Mouse (Mus musculus) limb, embryonic 12.5 days (tissue): ENCODE results near the gene Olfr463. TPM values are rescaled to one million over a fixed set of nuclear protein-coding genes. Genes with fewer than 3 reads are reported as not detected.
"Not testable (repeated sequence)": the region's sequence is repeated elsewhere in the genome, so short reads cannot be mapped to it uniquely, and the experiment has no call there.

Source experiments
- ATAC-seq: fragments of 200-750 bp; cut with Nextera tagmentation; 2 replicates; pipeline ENCODE4 v1.8.0; 2017; ENCODE audit warnings: low read depth, moderate TSS enrichment; ENCODE audit not compliant: insufficient number of reproducible peaks, insufficient read depth, low FRiP score, low TSS enrichment
- H3K27ac ChIP-seq: fragments of 300-500 bp; sonication (generic); 2 replicates; pipeline ENCODE4 v1.5.1; 2016; ENCODE audit warnings: mild to moderate bottlenecking, moderate library complexity
- H3K27me3 ChIP-seq: fragments of 300-500 bp; sonication (generic); 2 replicates; pipeline ENCODE4 v1.6.1; 2016; ENCODE audit warnings: mild to moderate bottlenecking, moderate library complexity
- H3K36me3 ChIP-seq: fragments of 300-500 bp; sonication (generic); 2 replicates; pipeline ENCODE4 v1.6.1; 2016; ENCODE audit warnings: mild to moderate bottlenecking, moderate library complexity
- H3K4me1 ChIP-seq: fragments of 300-500 bp; sonication (generic); replicated peaks from 2 replicates; pipeline ENCODE4 v1.6.1; 2016
- H3K4me2 ChIP-seq: fragments of 300-500 bp; sonication (generic); 2 replicates; pipeline ENCODE4 v1.6.1; 2016; ENCODE audit warnings: mild to moderate bottlenecking, moderate library complexity
- H3K4me3 ChIP-seq: fragments of 300-500 bp; sonication (generic); replicated peaks from 2 replicates; pipeline ENCODE4 v1.5.1; 2016; ENCODE audit warnings: mild to moderate bottlenecking
- H3K9ac ChIP-seq: fragments of 300-500 bp; sonication (generic); replicated peaks from 2 replicates; pipeline ENCODE4 v1.6.1; 2016; ENCODE audit warnings: mild to moderate bottlenecking, moderate library complexity
- H3K9me3 ChIP-seq: fragments of 300-500 bp; sonication (generic); 2 replicates; pipeline ENCODE4 v1.6.1; 2016; ENCODE audit warnings: mild to moderate bottlenecking, moderate library complexity
- WGBS: fragments of 180-500 bp; shearing (Covaris S2); methylation state at CpG from one replicate; pipeline ENCODE4 v1.1.7; 2016; 5-methylcytosine and 5-hydroxymethylcytosine counted together
- polyA plus RNA-seq: library from polyadenylated mRNA; unstranded; fragments of >200 nt; fragmentation: Nextera tagmentation; extraction: Ambion mirVana; gene quantifications from 2 replicates; pipeline ENCODE4 v1.2.1, GENCODE M21; 2016

Gene Olfr463
- polyA plus RNA-seq, 1 experiment from 2014 or later: not detected

- 41% methylated on average over 9 of the region's 9 CpGs for WGBS
- Histone ChIP-seq H3K4me2 (no peak overlapping the region), H3K27me3 (no peaks in the 10 kb centered on the region), H3K9me3 (no peaks in the 10 kb centered on the region), H3K4me1 (peaks cover 14% of the 10 kb centered on the region; the same call in 1 of the 2 replicates), H3K27ac (peak overlapping the region; percentile 51; the same call in 1 of the 2 replicates), H3K4me3 (no peak overlapping the region), H3K36me3 (no peaks in the 10 kb centered on the region), H3K9ac (no peak overlapping the region)
- ATAC-seq: no peak
Measured at GRCm38 (mm10) chr11:87879826-87880225, 17.4 kb downstream of the Olfr463 start.

DNA sequence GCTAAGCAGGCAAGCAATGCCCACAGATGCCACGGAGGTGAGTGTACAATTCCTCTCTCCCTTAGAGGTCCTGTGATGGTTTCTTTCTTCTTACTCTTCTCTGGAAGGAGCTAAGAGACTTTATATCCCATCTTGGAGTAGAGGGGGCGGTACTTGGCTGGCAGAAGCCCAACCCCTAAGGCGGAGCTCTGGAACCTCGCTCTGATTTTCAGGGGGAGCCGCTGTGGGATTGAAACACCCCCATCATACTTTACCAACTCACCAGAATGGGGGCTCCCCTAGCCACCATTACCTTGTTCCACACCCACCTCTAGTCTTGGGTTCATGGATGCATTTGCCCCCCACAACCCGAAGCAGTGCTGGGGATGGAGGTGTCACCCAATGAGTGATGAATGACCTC, 21.8 kb downstream of the Olfr463 start, which contains the start of gene Epx:
Gene Epx, minus strand, starts transcription at position 101 of the 400 bp plus-strand sequence.
- Histone ChIP-seq H3K9me3 (no peaks in the 10 kb centered on the region), H3K9ac (no peak within 1 kb of the TSS), H3K4me1 (peaks cover 11% of the 10 kb centered on the region; the same call in 1 of the 2 replicates), H3K27ac (no peak within 1 kb of the TSS), H3K36me3 (no peaks in the 10 kb centered on the region), H3K4me3 (no peak within 1 kb of the TSS), H3K27me3 (no peaks in the 10 kb centered on the region; the same call in 1 of the 2 replicates), H3K4me2 (no peak within 1 kb of the TSS)
- 82% methylated on average over 6 of the region's 6 CpGs for WGBS
- ATAC-seq: no peak

- no peak overlapping the region for H3K27ac ChIP-seq
- whole genome bisulfite sequencing: 38% methylated on average over 8 of the region's 8 CpGs
- ATAC-seq: no peak
- H3K4me3 ChIP-seq: no peak overlapping the region
- H3K27me3 ChIP-seq: no peaks in the 10 kb centered on the region; the same call in 1 of the 2 replicates
- H3K36me3 ChIP-seq: no peaks in the 10 kb centered on the region
- no peaks in the 10 kb centered on the region; the same call in 1 of the 2 replicates for H3K4me1 ChIP-seq
- H3K9ac ChIP-seq: no peak overlapping the region
- no peak overlapping the region for H3K4me2 ChIP-seq
- H3K9me3 ChIP-seq: no peaks in the 10 kb centered on the region
Measured at GRCm38 (mm10) chr11:87871766-87872165, 25.4 kb downstream of the Olfr463 start.

- Histone ChIP-seq H3K9ac (no peak overlapping the region), H3K4me1 (no peaks in the 10 kb centered on the region; the same call in 1 of the 2 replicates), H3K4me2 (no peak overlapping the region), H3K4me3 (no peak overlapping the region), H3K36me3 (no peaks in the 10 kb centered on the region), H3K27ac (no peak overlapping the region), H3K9me3 (no peaks in the 10 kb centered on the region), H3K27me3 (no peaks in the 10 kb centered on the region; the same call in 1 of the 2 replicates)
- 77% methylated on average over 2 of the region's 2 CpGs for WGBS
- no peak for ATAC-seq
Measured at GRCm38 (mm10) chr11:87870096-87870495, 27.1 kb downstream of the Olfr463 start.

- not testable (repeated sequence) for H3K4me2 ChIP-seq, H3K9ac ChIP-seq, H3K4me3 ChIP-seq, H3K9me3 ChIP-seq, ATAC-seq, H3K27me3 ChIP-seq, H3K27ac ChIP-seq, H3K4me1 ChIP-seq
- H3K36me3 ChIP-seq: peaks cover 11% of the 10 kb centered on the region
- WGBS: 94% methylated on average over 1 of the region's 2 CpGs
Measured at GRCm38 (mm10) chr11:87866891-87867290, 30.3 kb downstream of the Olfr463 start.

DNA sequence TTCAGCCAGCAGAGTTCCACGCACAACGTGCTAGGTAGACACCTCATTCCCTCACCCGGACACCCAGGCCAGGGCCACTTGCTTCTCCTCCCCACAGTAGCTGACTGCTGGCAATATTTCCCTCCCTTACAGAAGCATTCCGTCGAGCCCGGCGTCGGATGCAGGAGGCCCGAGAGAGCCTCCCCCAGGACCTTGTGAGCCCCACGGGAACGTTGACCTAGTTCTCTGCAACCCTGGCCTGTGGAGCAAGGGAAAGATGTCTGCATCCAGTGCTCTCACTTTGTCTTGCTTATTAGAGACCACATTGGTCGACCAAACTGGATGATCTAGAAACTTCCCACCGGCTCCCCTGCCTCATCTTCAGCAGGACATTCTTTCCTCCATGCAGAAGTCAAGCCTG, 34.4 kb downstream of the Olfr463 start:
- Histone ChIP-seq H3K4me3 (no peak overlapping the region), H3K4me2 (no peak overlapping the region), H3K9ac (no peak overlapping the region), H3K9me3 (no peaks in the 10 kb centered on the region), H3K27ac (no peak overlapping the region), H3K27me3 (no peaks in the 10 kb centered on the region), H3K36me3 (peaks cover 46% of the 10 kb centered on the region), H3K4me1 (no peaks in the 10 kb centered on the region)
- ATAC-seq: no peak
- 94% methylated on average over 13 of the region's 13 CpGs for WGBS

DNA sequence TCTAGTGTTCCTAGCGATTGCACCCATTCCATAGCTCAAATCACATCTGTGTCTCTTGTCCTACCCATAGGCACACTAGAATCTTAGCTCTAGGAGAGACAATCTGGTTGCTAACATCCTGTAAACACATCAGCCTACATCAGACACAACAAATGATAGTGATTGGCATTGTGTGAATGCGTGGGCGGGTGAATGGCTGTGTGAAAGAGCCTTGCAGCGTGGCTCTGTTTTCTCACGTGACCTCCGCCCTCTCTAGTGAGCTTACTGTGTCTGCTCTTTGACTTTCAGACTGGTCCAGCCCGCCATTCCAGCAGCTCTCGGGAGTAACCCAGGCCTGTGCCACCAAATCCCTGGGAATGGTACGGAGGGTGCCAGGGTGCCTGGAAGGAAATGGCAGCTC, 36.8 kb downstream of the Olfr463 start:
- H3K4me2 ChIP-seq: no peak overlapping the region
- peaks cover 69% of the 10 kb centered on the region for H3K36me3 ChIP-seq
- no peak overlapping the region for H3K27ac ChIP-seq
- no peak for ATAC-seq
- H3K9ac ChIP-seq: no peak overlapping the region
- H3K4me1 ChIP-seq: no peaks in the 10 kb centered on the region
- H3K27me3 ChIP-seq: no peaks in the 10 kb centered on the region
- no peaks in the 10 kb centered on the region for H3K9me3 ChIP-seq
- WGBS: 86% methylated on average over 9 of the region's 9 CpGs
- no peak overlapping the region for H3K4me3 ChIP-seq

- Histone ChIP-seq H3K27me3 (no peaks in the 10 kb centered on the region), H3K4me3 (no peak overlapping the region), H3K4me1 (no peaks in the 10 kb centered on the region), H3K4me2 (no peak overlapping the region), H3K36me3 (peaks cover 69% of the 10 kb centered on the region), H3K9me3 (no peaks in the 10 kb centered on the region), H3K9ac (no peak overlapping the region), H3K27ac (no peak overlapping the region)
- WGBS: 89% methylated on average over 11 of the region's 11 CpGs
- no peak for ATAC-seq
Measured at GRCm38 (mm10) chr11:87859273-87859672, 37.9 kb downstream of the Olfr463 start.

GRCm38 (mm10) chr11:87854550-87854949, 42.6 kb downstream of the Olfr463 start:
- no peak overlapping the region for H3K4me2 ChIP-seq
- no peak overlapping the region for H3K9ac ChIP-seq
- H3K9me3 ChIP-seq: no peaks in the 10 kb centered on the region
- no peak overlapping the region for H3K4me3 ChIP-seq
- no peak for ATAC-seq
- H3K27ac ChIP-seq: no peak overlapping the region
- H3K27me3 ChIP-seq: no peaks in the 10 kb centered on the region
- H3K4me1 ChIP-seq: peaks cover 8% of the 10 kb centered on the region; the same call in 1 of the 2 replicates
- peaks cover 35% of the 10 kb centered on the region for H3K36me3 ChIP-seq
- 88% methylated on average over 7 of the region's 7 CpGs for WGBS

- Histone ChIP-seq H3K36me3 (peaks cover 31% of the 10 kb centered on the region), H3K4me3 (peak overlapping the region; percentile 62), H3K27me3 (no peaks in the 10 kb centered on the region), H3K9me3 (no peaks in the 10 kb centered on the region), H3K9ac (peak overlapping the region; percentile 57), H3K4me1 (peaks cover 8% of the 10 kb centered on the region; the same call in 1 of the 2 replicates), H3K27ac (peak overlapping the region; percentile 2; the same call in 1 of the 2 replicates), H3K4me2 (peak overlapping the region; percentile 79)
- 0 out of 2 replicates have a peak, but pooled peaks have one; percentile 47 for ATAC-seq
- WGBS: 35% methylated on average over 8 of the region's 8 CpGs
Measured at GRCm38 (mm10) chr11:87853597-87853954, 43.6 kb downstream of the Olfr463 start.

DNA sequence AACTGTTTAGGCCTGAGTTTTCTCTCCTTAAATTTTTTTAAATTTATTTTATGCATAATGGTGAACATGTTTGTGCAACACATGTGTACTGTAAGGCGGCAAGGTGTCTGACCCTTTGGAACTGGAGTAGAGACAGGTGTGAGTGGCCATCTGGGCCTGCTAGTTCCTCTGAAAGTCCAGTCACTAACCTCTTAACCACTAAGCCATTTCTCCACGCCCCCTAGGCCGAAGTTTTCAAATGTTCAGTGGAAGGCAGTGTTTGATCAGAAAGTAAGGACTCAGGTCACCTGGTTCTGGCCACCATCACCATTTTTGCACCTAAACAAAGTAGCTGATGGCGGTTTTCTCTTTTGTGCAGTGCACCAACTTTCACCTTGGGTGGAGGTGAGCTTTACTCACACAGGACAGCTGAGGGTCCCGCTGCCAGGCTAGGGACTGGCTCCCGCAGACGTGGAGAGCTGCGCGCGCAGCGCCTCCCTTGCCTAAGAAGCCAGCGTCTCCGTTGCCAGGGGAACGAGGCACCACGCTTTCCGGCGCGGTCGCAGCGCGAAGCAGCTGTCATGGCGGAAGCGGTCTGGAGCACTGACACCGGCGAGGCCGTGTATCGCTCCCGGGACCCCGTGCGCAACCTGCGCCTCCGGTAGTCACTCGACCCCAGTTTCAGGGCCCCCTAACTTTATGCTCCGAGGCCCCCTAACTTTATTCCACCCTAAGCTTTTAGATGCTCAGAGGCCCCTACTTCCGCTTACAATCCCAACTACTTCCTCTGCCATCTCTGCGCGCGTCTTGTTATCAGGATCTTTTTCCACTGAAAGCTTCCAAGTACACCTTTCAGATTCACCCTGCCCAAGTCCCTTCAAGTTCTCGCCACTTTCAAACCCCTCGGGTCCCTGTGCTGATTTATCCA, 44.2 kb downstream of the Olfr463 start, which contains the start of gene Mks1:
Gene Mks1, plus strand, starts transcription at position 526 of the 907 bp plus-strand sequence.
- ATAC-seq: peak; percentile 89
- Histone ChIP-seq H3K9me3 (no peaks in the 10 kb centered on the region), H3K4me2 (peak within 1 kb of the TSS; percentile 79), H3K4me3 (peak within 1 kb of the TSS; percentile 62), H3K4me1 (peaks cover 8% of the 10 kb centered on the region; the same call in 1 of the 2 replicates), H3K36me3 (peaks cover 24% of the 10 kb centered on the region), H3K27me3 (no peaks in the 10 kb centered on the region), H3K9ac (peak within 1 kb of the TSS; percentile 57), H3K27ac (peak within 1 kb of the TSS; percentile 2; the same call in 1 of the 2 replicates)
- 6% methylated on average over 40 of the region's 40 CpGs for WGBS
